Mouse (Mus musculus): ENCODE results near the gene Slc5a6. TPM values are rescaled to one million over a fixed set of nuclear protein-coding genes. Genes with fewer than 3 reads are reported as not detected.
"Not testable (repeated sequence)": the region's sequence is repeated elsewhere in the genome, so short reads cannot be mapped to it uniquely, and the experiment has no call there.

Gene Slc5a6
- polyA plus RNA-seq, 1 experiment = 35.2 TPM

DNA sequence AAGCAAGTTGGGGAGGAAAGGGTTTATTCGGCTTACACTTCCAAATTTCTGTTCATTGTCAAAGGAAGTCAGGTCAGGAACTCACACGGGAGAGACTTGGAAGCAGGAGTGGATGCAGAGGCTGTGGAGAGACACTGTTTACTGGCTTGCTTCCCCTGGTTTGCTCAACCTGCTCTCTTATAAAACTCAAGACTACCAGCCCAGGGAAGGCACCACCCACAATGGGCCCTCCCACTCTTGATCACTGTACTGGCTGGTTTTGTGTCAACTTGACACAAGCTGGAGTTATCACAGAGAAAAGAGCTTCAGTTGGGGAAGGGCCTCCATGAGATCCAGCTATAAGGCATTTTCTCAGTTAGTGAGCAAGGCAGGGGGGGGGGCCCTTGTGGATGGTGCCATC, 22.3 kb upstream of the Slc5a6 start:
- DNase-seq (ENCODE audit: extremely low spot score in 1 of 2, low spot score in 1 of 2) = no peak

DNA sequence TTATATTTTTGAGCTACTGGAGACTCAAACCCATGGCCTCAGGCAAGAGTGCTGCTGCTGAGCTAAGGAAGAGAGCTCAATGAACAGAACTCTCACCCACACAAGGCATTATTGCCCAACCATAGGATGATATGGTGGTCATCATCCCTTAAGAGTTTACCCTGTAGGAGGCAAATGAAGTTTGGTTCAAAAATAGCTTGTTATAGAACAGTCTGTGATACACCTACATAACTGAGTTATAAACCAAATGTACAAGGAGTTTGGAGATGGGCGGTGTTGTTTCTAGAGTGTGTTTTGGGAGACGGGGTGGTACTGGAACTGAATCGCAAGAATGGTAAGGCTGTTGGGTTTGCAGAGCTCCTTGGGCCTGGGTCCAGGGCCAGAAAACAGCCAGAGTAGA, 21.1 kb upstream of the Slc5a6 start:
- DNase-seq (ENCODE audit: extremely low spot score in 1 of 2, low spot score in 1 of 2) = no peak

DNA sequence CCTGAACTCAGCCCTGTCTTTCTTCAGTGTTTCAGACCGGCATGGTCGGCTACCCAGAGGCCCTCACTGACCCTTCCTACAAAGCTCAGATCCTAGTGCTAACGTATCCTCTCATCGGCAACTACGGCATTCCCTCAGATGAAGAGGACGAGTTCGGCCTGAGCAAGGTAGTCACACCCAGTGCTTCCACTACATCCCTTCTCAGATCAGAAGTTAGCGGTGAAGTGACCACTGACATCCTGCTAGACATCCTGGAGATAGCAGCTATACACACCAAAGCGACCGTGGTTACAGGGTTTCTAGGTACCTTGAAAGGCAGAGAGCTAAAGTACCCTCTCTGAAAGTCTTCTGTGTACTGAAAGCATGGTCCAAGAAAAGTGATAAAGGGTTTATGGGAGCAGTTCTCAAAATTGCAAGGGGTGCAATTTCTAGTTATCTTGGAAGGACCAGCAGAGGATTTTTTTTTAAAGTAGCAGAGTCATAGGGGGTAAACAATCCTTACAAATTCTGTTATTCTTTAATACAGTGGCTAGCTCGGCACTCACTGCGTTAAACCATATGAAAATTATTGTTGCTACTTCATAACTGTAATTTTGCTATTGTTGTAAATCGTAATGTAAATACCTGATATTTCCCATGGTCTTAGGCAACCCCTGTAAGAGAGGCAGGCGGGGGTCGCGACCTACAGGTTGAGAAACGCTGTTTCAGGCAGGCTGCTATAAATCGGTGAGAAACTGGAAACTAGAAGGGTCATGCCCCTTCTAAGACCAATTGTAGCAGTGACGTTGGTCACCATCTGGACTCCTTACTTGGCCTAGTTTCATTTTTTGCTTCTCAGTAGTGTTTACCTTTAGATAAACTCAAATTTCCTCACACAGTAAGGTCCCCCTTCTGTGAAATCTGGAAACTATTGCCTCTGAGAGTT, 6.8 kb upstream of the Slc5a6 start:
- DNase-seq (ENCODE audit: extremely low spot score in 1 of 2, low spot score in 1 of 2) = no peak

DNA sequence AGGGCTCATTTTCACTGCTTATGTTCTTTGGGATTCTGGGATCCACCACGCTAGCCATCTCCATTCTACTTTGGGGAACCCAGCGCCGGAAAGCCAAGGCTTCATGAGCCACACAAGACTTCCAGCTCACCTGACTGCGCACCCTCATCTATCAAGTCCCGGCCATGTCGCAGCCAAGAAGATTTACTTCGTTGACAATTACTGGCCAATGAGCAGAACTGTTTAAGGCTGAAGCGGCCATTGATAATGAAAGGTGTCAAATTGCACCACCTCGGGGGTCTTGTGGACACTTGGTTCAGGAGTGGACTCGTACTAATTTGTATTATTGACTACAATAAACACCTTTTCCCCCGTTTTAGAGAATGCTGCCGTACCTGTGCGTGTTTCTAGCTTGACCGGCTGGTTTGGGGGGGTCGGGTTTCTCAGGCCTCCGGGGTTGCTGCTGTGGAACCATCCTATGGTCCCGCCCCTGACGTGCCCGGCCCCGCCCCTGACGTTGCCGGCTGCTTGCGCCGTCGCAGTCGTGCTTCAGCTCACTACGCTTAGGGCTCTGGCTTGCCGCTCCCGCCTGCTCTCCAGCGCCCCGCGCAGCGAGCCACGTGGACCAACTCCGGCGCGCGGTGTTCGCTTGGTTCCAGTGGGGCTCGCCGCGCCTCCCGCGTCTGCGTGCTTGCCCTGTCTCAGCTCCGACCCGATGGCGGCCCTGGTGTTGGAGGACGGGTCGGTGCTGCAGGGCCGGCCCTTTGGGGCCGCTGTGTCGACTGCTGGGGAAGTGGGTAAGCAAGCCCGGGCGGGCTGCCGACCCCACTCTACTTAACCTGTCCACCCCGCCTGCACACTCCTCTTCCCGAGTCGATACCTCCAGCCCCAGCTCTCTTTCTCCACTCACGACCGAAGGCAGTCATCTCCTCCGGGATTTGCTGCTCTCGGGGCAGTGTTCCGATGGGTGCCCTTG, 5.8 kb upstream of the Slc5a6 start, which contains the start of gene Cad:
TSS of gene Cad (plus strand) at position 520 of the 955 bp plus-strand sequence.
- DNase-seq (ENCODE audit: extremely low spot score in 1 of 2, low spot score in 1 of 2) = peak; percentile 92 to 96

DNA sequence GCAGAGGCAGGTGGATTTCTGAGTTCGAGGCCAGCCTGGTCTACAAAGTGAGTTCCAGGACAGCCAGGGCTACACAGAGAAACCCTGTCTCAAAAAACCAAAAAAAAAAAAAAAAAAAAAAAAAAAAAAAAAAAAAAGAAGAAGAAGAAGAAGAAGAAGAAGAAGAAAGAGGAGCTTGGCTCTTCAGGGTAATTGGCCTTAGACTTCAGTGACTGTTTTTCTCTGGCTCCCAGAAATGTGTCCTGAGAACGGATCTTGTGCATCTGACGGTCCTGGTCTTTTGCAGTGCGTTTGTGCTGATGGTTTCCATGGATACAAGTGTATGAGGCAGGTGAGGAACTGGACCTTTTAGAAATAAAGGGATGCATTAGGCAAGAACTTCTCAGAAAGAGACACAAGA, 5.0 kb upstream of the Slc5a6 start:
- not testable (repeated sequence) for DNase-seq (ENCODE audit: extremely low spot score in 1 of 2, low spot score in 1 of 2)

DNA sequence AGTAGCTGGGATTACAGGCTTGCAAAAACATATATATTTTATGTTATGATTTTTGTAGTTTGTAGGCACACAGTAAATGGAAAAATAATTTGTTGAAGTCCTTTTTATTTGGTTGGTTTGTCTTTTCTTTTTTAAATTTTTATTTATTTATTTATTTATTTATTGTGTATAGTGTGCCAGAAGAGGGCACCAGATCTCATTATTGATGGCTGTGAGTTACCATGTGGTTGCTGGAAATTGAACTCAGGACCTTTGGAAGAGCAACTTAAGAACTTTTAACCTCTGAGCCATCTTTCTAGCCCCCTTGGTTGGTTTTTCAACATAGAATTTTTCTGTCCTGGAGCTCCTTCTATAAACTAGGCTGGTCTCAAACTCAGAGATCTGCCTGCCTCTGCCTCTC, 1.7 kb upstream of the Slc5a6 start:
- no peak for DNase-seq (ENCODE audit: extremely low spot score in 1 of 2, low spot score in 1 of 2)

DNA sequence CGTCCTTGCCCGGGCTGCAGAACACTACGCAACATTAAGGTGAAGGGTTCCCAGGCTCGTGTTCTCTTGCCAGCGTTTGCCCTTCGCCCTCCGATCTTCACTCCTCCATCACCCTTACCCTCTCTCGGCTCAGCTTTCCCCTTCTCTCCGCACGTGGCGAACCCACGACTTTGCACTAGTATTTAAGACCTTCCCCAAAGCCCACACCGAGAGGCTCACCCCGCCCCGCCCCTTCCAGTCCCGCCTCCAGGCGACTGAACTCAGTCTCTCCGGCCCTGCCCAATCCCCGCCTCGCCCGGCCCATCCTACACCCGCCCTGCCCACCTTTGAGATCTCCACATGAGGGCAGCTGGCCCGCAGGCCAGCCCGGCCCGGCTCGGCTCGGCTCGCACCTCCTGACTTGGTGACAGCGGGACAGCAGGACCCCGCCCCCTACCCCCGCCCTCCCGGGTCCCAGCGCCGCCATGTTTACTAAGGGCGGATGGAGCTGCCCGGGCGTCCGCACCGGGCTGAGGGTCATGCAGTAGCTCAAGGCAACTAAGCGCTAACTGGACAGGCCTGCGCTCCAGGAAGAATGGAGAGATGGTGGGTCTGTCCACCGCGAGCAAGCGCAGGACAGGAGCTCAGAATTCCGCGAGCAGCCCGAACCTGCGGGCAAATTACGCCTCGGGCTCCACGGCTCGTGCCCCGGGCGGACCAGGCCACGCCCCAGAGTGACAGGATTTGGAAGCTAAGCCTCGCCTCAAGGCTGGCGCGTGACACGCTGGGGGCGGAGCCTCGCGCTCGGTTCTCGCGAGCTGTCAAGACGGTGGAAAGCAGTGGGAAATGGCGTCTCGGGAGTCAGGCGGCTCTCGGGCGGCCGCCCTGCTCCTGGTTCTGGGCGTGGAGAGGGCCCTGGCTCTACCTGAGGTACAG, 619 bp downstream of the Slc5a6 start, which contains the start of gene Atraid:
TSS of gene Atraid (plus strand) at position 465 of the 915 bp plus-strand sequence.
- peak; percentile 96 to 98 for DNase-seq (ENCODE audit: extremely low spot score in 1 of 2, low spot score in 1 of 2)

DNA sequence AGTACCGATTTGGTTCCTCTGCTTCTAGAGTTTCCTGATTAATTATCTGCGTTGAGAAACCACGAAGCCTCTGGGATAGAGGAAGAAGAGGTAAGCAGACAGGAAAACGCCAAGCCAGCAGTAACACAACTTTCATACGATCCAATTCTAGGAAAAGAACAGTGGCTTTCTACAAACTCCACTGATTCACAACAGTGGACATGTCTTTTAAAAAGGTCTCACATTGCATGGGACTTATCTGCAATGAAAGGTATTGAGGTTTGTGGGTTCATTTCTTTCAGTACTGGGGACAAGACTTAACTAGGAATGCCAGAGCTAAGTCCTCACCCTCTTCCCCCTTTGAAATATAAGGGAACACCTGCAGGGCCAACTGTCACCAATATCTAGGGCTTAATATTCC, 1.6 kb downstream of the Slc5a6 start:
- DNase-seq (ENCODE audit: extremely low spot score in 1 of 2, low spot score in 1 of 2) = no peak

DNA sequence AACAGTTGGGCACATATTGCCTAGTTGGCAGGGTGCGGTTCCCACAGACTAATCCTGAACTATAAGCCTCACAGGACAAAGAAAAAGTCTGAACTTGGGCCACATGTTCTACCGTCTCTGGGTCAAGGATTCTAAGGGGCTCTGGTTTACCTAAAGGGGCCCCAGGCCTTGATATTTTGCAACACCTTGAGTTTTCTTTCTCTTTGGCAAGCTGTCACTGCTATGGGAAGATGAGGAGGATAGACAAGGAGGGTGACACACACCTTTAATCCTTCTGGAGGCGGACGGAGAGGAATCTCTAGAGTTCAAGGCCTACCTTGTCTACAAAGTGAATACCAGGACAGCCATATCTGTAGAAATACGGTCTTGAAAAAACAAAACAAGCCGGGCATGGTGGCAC, 2.3 kb downstream of the Slc5a6 start:
- DNase-seq (ENCODE audit: extremely low spot score in 1 of 2, low spot score in 1 of 2) = no peak

DNA sequence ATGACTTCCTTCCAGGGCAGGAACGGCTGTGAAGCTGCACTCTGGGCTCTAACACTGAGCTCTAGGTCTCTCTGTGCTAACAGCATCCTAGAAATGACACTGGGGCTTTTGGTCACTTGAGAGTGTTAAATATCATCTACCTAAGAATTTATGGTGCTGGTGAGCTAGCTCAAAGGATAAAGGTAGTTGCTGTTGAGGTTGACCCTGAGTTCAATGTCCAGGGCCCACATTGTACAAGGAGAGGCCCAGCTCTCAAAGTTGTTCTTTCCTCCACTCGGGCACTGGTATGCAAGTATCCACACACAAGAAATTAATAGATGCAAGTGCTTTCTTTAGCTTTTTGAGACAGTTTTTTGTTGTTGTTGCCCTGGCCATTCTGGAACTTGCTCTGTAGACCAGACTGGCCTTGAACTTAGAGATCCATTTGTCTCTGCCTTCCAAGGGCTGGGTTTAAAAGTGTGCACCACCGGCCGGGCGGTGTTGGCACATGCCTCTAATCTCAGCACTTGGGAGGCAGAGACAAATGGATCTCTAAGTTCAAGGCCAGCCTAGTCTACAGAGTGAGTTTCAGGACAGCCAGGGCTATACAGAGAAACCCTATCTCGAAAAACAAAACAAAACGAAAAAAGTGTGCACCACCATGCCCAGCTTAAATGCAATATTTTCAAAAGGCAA, 10.4 kb downstream of the Slc5a6 start:
- DNase-seq (ENCODE audit: extremely low spot score in 1 of 2, low spot score in 1 of 2) = no peak

DNA sequence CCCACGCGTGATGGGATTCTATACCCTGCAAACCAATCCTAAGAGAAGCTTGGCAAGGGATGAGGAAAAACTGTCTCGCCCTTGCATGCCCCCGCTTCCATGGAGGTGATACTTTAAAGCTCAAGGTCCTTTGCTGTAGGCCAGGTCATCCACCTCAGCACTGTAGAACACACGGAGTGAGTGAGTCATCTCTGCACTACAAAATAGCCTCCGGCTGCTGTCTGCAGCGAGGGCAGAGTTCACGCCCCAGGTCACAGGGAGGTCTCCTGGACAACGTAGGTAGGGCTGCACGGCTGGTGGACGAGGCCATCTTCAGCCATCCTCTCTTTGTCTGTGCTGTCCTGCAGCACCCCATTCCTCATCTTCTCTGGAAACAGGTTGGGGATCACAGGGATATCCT, 12.2 kb downstream of the Slc5a6 start:
- DNase-seq (ENCODE audit: extremely low spot score in 1 of 2, low spot score in 1 of 2) = not testable (repeated sequence)

DNA sequence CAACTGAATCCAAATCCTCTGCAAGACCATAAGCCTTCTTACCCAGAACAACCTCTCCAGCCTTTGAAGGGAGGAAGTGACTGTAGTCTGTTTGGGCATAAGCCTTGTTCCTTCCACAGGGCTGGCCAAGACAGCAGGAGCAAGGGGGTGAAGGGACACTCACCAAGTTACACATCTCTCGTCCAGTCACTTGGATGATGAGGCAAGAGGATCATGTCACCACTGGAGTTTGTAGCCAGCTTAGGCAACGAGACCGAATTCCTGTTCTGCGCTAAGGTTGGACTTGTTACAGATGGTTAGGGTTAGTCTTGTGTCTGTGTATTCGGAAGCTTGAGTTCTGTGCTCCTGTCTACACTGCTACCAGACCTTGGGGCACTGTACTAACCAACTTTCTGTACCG, 14.1 kb downstream of the Slc5a6 start:
- DNase-seq (ENCODE audit: extremely low spot score in 1 of 2, low spot score in 1 of 2) = no peak

DNA sequence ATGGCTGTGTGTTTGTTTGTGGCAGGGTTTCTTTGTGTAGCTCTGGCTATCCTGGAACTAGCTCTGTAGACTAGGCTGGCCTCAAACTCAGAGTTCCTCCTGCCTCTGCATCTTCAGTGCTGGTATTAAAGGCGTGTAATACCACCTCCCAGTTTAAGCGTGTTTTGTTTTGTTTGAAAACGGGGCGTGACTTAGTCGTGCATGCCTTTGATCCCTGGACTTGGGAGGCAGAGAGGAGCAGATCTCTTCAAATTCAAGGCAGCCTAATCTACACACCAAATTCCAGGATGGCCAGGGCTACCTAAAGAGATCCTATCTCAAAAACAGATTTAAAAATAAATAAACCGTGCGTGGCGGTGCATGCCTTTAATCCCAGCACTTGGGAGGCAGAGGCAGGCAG, 17.2 kb downstream of the Slc5a6 start:
- DNase-seq (ENCODE audit: extremely low spot score in 1 of 2, low spot score in 1 of 2) = no peak

DNA sequence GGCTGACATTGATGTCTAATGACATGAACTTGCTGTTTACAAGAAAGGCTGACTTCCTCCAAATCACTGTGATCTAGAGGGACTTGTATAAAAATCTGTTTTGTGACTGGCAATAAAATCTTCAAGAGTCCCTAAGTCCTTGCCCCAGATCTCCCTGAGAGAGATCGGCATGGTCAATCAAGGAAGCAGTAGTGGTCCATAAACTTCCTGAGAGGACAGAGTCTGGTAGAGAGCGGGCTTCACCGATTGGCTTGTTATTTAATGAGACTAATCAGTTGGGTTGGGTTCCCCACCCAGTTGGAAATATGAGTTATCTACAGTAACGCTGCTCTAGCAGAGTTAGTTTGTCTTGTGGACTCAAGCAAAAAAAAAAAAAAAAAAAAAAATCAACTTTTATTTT, 17.8 kb downstream of the Slc5a6 start:
- no peak for DNase-seq (ENCODE audit: extremely low spot score in 1 of 2, low spot score in 1 of 2)

DNA sequence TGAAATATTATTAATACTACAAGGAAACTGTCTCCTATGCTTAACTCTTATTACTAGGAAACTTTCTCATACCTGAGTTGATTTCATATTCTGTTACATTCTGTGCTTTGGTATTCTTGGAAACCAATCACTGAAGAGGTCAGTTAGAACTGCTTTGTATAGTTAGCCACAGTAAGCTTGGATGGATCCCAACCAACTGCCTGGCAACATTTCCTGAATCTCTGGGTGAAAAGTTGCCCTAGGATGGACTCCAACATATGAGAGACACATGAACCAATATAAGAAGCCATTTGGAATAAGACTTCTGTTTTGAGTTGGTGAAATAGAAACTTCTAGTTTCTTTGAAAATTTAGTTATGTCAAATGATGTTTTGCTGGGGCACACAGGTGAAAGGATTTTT, 24.1 kb downstream of the Slc5a6 start:
- DNase-seq (ENCODE audit: extremely low spot score in 1 of 2, low spot score in 1 of 2) = no peak

DNA sequence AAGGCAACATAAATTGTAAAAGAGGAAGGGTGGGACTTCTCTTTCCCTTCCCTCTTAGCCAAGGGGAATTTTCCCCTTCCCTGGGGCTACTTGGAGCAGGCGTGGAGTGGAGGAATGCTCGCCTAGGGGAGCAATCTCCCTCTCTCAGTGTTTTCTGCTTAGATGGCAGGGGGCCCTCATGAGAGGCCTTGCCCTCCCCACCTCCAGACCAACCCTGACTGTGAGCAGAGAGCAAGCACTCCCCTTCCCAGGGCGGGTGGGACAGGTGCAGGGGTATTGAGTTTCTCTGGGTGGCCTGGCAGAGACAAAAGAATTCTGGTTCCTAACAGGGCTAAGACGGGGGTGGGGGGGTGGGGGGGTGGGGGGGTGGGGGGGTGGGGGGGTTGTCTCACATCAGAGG, 25.5 kb downstream of the Slc5a6 start:
- no peak for DNase-seq (ENCODE audit: extremely low spot score in 1 of 2, low spot score in 1 of 2)

DNA sequence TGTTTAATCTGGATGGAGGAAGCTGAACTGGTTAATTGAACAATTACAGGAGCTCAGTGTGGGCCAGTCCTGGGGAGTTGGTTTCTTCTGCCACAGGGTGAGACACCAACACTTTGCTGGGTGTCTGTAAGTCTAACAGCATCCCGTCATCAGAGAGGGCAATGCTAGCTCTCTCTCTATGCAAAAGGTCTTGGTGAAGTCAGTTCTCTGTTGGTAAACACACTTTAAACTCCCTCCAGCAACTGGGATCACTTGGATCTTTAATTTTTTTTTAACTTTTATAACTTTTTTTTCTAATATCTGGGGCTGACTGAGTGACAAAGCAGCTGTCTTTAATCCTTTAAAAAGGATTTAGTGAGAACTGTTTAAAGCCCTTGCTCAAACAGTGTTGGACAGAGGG, 26.0 kb downstream of the Slc5a6 start:
- no peak for DNase-seq (ENCODE audit: extremely low spot score in 1 of 2, low spot score in 1 of 2)

DNA sequence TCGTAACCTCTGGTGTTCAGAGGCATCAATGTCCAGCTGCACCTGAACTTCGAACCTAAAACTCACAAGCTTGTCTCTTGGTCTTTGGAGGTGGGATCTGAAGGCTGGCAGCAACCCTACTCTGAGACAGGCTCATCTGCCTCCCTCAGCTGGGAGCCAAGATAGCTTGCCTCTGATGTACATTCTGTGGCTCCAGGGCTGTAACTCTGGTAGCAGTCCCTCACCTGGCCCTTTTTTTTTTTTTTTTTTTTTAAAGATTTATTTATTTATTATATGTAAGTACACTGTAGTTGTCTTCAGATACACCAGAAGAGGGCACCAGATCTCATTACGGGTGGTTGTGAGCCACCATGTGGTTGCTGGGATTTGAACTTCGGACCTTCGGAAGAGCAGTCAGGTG, 26.9 kb downstream of the Slc5a6 start:
- not testable (repeated sequence) for DNase-seq (ENCODE audit: extremely low spot score in 1 of 2, low spot score in 1 of 2)

DNA sequence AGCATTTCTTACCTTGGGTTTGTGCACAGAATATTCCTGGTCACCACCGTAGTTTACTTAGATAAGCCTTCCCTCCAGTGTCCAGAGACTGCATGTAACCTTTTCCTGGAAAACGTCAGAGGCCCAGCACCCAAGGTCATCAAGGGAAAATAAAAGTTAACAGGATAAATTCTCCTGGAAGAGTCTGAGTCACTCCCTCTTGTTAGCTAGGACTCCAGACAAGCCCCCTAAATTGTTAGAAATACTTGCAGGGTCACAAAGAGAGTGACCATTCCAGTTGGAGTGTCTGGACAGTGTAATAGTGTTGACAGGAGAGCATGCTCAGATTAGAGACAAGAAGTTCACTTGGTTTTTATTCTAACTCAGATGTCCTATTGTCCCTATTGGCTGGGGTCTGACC, 32.8 kb downstream of the Slc5a6 start:
- no peak for DNase-seq (ENCODE audit: extremely low spot score in 1 of 2, low spot score in 1 of 2)

DNA sequence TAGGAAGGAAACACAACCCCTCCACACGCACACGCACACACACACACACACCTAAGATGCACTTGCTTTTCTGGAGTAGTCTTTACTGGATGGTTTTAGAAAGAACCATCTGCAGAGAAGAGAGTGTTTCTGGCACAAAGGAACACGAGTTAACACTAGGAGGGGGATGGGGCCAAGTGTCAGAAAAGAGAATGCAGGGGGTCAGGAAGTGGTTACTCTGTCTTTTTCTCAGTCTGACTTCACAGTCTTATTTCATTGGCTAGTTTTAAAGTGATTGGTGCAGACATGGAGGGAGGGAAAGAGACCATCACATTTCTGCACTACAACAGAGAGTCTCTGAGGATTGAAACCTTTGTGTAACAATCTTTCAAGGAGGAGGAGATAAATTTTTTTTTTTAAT, 36.0 kb downstream of the Slc5a6 start:
- DNase-seq (ENCODE audit: extremely low spot score in 1 of 2, low spot score in 1 of 2) = no peak
